Mouse (Mus musculus) heart, embryonic 12.5 days (tissue): ENCODE measurements at regions not wholly inside any gene's neighbourhood (a gene's known extent, or its start where the extent isn't known, plus 50 kb on each side); places are given as distances from the start of the nearest gene placed in this dataset.

Source experiments
- ATAC-seq: fragments of 200-750 bp; cut with Nextera tagmentation; 2 replicates; pipeline ENCODE4 v1.8.0; 2017; ENCODE audit warnings: moderate TSS enrichment, moderate library complexity; ENCODE audit not compliant: insufficient number of reproducible peaks, low FRiP score
- H3K27ac ChIP-seq: fragments of 300-500 bp; sonication (generic); 2 replicates; pipeline ENCODE4 v1.5.1; 2016; ENCODE audit warnings: mild to moderate bottlenecking, moderate library complexity; ENCODE audit not compliant: poor library complexity, severe bottlenecking
- H3K27me3 ChIP-seq: fragments of 300-500 bp; sonication (generic); replicated peaks from 2 replicates; pipeline ENCODE4 v1.6.1; 2016; ENCODE audit warnings: mild to moderate bottlenecking, moderate library complexity
- H3K36me3 ChIP-seq: fragments of 300-500 bp; sonication (generic); 2 replicates; pipeline ENCODE4 v1.6.1; 2016; ENCODE audit warnings: mild to moderate bottlenecking, moderate library complexity
- H3K4me1 ChIP-seq: fragments of 300-500 bp; sonication (generic); replicated peaks from 2 replicates; pipeline ENCODE4 v1.6.1; 2016; ENCODE audit warnings: mild to moderate bottlenecking
- H3K4me2 ChIP-seq: fragments of 300-500 bp; sonication (generic); 2 replicates; pipeline ENCODE4 v1.6.1; 2016; ENCODE audit warnings: mild to moderate bottlenecking, moderate library complexity
- H3K4me3 ChIP-seq: fragments of 300-500 bp; sonication (generic); 2 replicates; pipeline ENCODE4 v1.5.1; 2016; ENCODE audit warnings: mild to moderate bottlenecking
- H3K9ac ChIP-seq: fragments of 300-500 bp; sonication (generic); 2 replicates; pipeline ENCODE4 v1.6.1; 2016; ENCODE audit warnings: mild to moderate bottlenecking, moderate library complexity
- H3K9me3 ChIP-seq: fragments of 300-500 bp; sonication (generic); replicated peaks from 2 replicates; pipeline ENCODE4 v1.6.1; 2016; ENCODE audit warnings: mild to moderate bottlenecking, moderate library complexity
- WGBS: fragments of 180-500 bp; shearing (Covaris S2); methylation state at CpG from one replicate; pipeline ENCODE4 v1.1.7; 2016; 5-methylcytosine and 5-hydroxymethylcytosine counted together

- Histone ChIP-seq H3K4me1 (no peaks in the 10 kb centered on the region), H3K36me3 (no peaks in the 10 kb centered on the region), H3K9me3 (no peaks in the 10 kb centered on the region), H3K27ac (no peak overlapping the region), H3K4me3 (no peak overlapping the region), H3K4me2 (no peak overlapping the region), H3K27me3 (no peaks in the 10 kb centered on the region), H3K9ac (no peak overlapping the region)
- ATAC-seq, result no peak
- 80% methylated on average over 2 of the region's 2 CpGs for WGBS
Measured at GRCm38 (mm10) chr13:26267501-26267900, 502.5 kb downstream of the Hdgfl1 start.

- Histone ChIP-seq H3K4me1 (0 out of 2 replicates have a peak, but pooled peaks cover 3% of the 10 kb centered on the region), H3K9ac (no peak overlapping the region), H3K9me3 (no peaks in the 10 kb centered on the region), H3K27me3 (no peaks in the 10 kb centered on the region), H3K4me2 (no peak overlapping the region), H3K27ac (no peak overlapping the region), H3K36me3 (no peaks in the 10 kb centered on the region), H3K4me3 (no peak overlapping the region)
- no peak for ATAC-seq
- 71% methylated on average over 5 of the region's 5 CpGs for WGBS
Measured at GRCm38 (mm10) chr13:26235941-26236340, 534.0 kb downstream of the Hdgfl1 start.

GRCm38 (mm10) chr13:26234703-26235102 lies 535.3 kb downstream of the Hdgfl1 start:
- H3K27ac ChIP-seq, result no peak overlapping the region
- H3K36me3 ChIP-seq, result no peaks in the 10 kb centered on the region
- H3K4me3 ChIP-seq, result no peak overlapping the region
- 0 out of 2 replicates have a peak, but pooled peaks cover 3% of the 10 kb centered on the region for H3K4me1 ChIP-seq
- ATAC-seq, result no peak
- no peak overlapping the region for H3K4me2 ChIP-seq
- no peaks in the 10 kb centered on the region for H3K27me3 ChIP-seq
- H3K9me3 ChIP-seq, result no peaks in the 10 kb centered on the region
- 66% methylated on average over 1 of the region's 1 CpGs for WGBS
- no peak overlapping the region for H3K9ac ChIP-seq

- no peak overlapping the region for H3K9ac ChIP-seq
- H3K36me3 ChIP-seq, result no peaks in the 10 kb centered on the region
- no peaks in the 10 kb centered on the region for H3K9me3 ChIP-seq
- H3K4me3 ChIP-seq, result no peak overlapping the region
- H3K4me1 ChIP-seq, result no peaks in the 10 kb centered on the region
- WGBS, result 77% methylated on average over 3 of the region's 3 CpGs
- H3K4me2 ChIP-seq, result no peak overlapping the region
- ATAC-seq, result no peak
- no peak overlapping the region for H3K27ac ChIP-seq
- no peaks in the 10 kb centered on the region for H3K27me3 ChIP-seq
Measured at GRCm38 (mm10) chr13:26217299-26217698, 552.7 kb downstream of the Hdgfl1 start.

GRCm38 (mm10) chr13:26216579-26216978 lies 553.4 kb downstream of the Hdgfl1 start:
- no peaks in the 10 kb centered on the region for H3K9me3 ChIP-seq
- no peak overlapping the region for H3K9ac ChIP-seq
- no peaks in the 10 kb centered on the region for H3K27me3 ChIP-seq
- ATAC-seq, result no peak
- no peaks in the 10 kb centered on the region for H3K36me3 ChIP-seq
- no peaks in the 10 kb centered on the region for H3K4me1 ChIP-seq
- H3K27ac ChIP-seq, result no peak overlapping the region
- H3K4me3 ChIP-seq, result no peak overlapping the region
- H3K4me2 ChIP-seq, result no peak overlapping the region

GRCm38 (mm10) chr13:26205532-26206105 lies 564.3 kb downstream of the Hdgfl1 start:
- no peak overlapping the region for H3K27ac ChIP-seq
- H3K9me3 ChIP-seq, result no peaks in the 10 kb centered on the region
- no peaks in the 10 kb centered on the region for H3K36me3 ChIP-seq
- no peak overlapping the region for H3K9ac ChIP-seq
- H3K4me3 ChIP-seq, result no peak overlapping the region
- ATAC-seq, result no peak
- no peak overlapping the region for H3K4me2 ChIP-seq
- 0 out of 2 replicates have a peak, but pooled peaks cover 2% of the 10 kb centered on the region for H3K4me1 ChIP-seq
- 64% methylated on average over 1 of the region's 1 CpGs for WGBS
- H3K27me3 ChIP-seq, result no peaks in the 10 kb centered on the region

- Histone ChIP-seq H3K27me3 (no peaks in the 10 kb centered on the region), H3K4me2 (no peak overlapping the region), H3K9ac (no peak overlapping the region), H3K36me3 (no peaks in the 10 kb centered on the region), H3K4me1 (no peaks in the 10 kb centered on the region), H3K27ac (no peak overlapping the region), H3K9me3 (no peaks in the 10 kb centered on the region), H3K4me3 (no peak overlapping the region)
- no peak for ATAC-seq
- 85% methylated on average over 4 of the region's 4 CpGs for WGBS
Measured at GRCm38 (mm10) chr13:26194646-26195045, 575.3 kb downstream of the Hdgfl1 start.

- H3K36me3 ChIP-seq, result no peaks in the 10 kb centered on the region
- H3K4me1 ChIP-seq, result no peaks in the 10 kb centered on the region
- no peaks in the 10 kb centered on the region for H3K9me3 ChIP-seq
- H3K9ac ChIP-seq, result no peak overlapping the region
- no peak overlapping the region for H3K4me3 ChIP-seq
- WGBS, result 75% methylated on average over 4 of the region's 4 CpGs
- H3K27ac ChIP-seq, result no peak overlapping the region
- no peak for ATAC-seq
- no peak overlapping the region for H3K4me2 ChIP-seq
- H3K27me3 ChIP-seq, result no peaks in the 10 kb centered on the region
Measured at GRCm38 (mm10) chr13:26183879-26184278, 586.1 kb downstream of the Hdgfl1 start.

- Histone ChIP-seq H3K4me2 (no peak overlapping the region), H3K36me3 (no peaks in the 10 kb centered on the region), H3K4me3 (no peak overlapping the region), H3K9me3 (no peaks in the 10 kb centered on the region), H3K9ac (no peak overlapping the region), H3K27ac (no peak overlapping the region), H3K27me3 (no peaks in the 10 kb centered on the region), H3K4me1 (no peaks in the 10 kb centered on the region)
- 79% methylated on average over 2 of the region's 2 CpGs for WGBS
- no peak for ATAC-seq
Measured at GRCm38 (mm10) chr13:26171891-26172482, 598.0 kb downstream of the Hdgfl1 start.

GRCm38 (mm10) chr13:26169641-26170040 lies 600.3 kb downstream of the Hdgfl1 start:
- Histone ChIP-seq H3K9me3 (no peaks in the 10 kb centered on the region), H3K27me3 (no peaks in the 10 kb centered on the region), H3K4me1 (no peaks in the 10 kb centered on the region), H3K36me3 (no peaks in the 10 kb centered on the region), H3K27ac (no peak overlapping the region), H3K4me2 (no peak overlapping the region), H3K9ac (no peak overlapping the region), H3K4me3 (no peak overlapping the region)
- WGBS, result 50% methylated on average over 2 of the region's 2 CpGs
- ATAC-seq, result no peak

GRCm38 (mm10) chr13:26158703-26159102 lies 611.3 kb downstream of the Hdgfl1 start:
- Histone ChIP-seq H3K4me2 (no peak overlapping the region), H3K27ac (no peak overlapping the region)
- WGBS, result 80% methylated on average over 2 of the region's 2 CpGs

More at GRCm38 (mm10) chr13:26158703-26159102, 611.3 kb downstream of the Hdgfl1 start:
- Histone ChIP-seq H3K4me3 (no peak overlapping the region), H3K36me3 (no peaks in the 10 kb centered on the region), H3K9me3 (no peaks in the 10 kb centered on the region), H3K9ac (no peak overlapping the region), H3K27me3 (no peaks in the 10 kb centered on the region), H3K4me1 (peaks cover 10% of the 10 kb centered on the region)
- ATAC-seq, result no peak
